Mouse (Mus musculus): ENCODE measurements at regions not wholly inside any gene's neighbourhood (a gene's known extent, or its start where the extent isn't known, plus 50 kb on each side); places are given as distances from the start of the nearest gene placed in this dataset.
A peak's percentile ranks its signal among the peaks of the same experiment; 100 is the strongest.

GRCm38 (mm10) chr1:73097645-73098440, 82.1 kb upstream of the Tnp1 start:
- no peak for DNase-seq

GRCm38 (mm10) chr1:73089636-73090035, 73.9 kb upstream of the Tnp1 start:
- DNase-seq = peak; percentile 82 to 86

GRCm38 (mm10) chr1:73088494-73088893, 72.8 kb upstream of the Tnp1 start:
- DNase-seq = peak in 1 of 2 experiments; percentile 16

- no peak for DNase-seq
Observed at GRCm38 (mm10) chr1:73084946-73085345, 69.2 kb upstream of the Tnp1 start.

- no peak for DNase-seq
Observed at GRCm38 (mm10) chr1:73083396-73083795, 67.7 kb upstream of the Tnp1 start.

- no peak for DNase-seq
Observed at GRCm38 (mm10) chr1:73079518-73079917, 63.8 kb upstream of the Tnp1 start.

GRCm38 (mm10) chr1:73077156-73077555, 61.4 kb upstream of the Tnp1 start:
- peak; percentile 68 to 80 for DNase-seq

GRCm38 (mm10) chr1:73075699-73076373, 60.1 kb upstream of the Tnp1 start:
- peak; percentile 88 to 93 for DNase-seq

- DNase-seq = peak in 1 of 2 experiments; percentile 28
Observed at GRCm38 (mm10) chr1:73075159-73075558, 59.5 kb upstream of the Tnp1 start.

GRCm38 (mm10) chr1:73074525-73074924, 58.8 kb upstream of the Tnp1 start:
- peak; percentile 66 to 82 for DNase-seq

GRCm38 (mm10) chr1:73072237-73072904, 56.7 kb upstream of the Tnp1 start:
- no peak for DNase-seq

- DNase-seq = no peak
Observed at GRCm38 (mm10) chr1:73070126-73070525, 54.4 kb upstream of the Tnp1 start.

Measured in cerebellum, postnatal 10 days (tissue).